Mouse (Mus musculus) CD4-positive helper T cell, adult 2 months (primary cell): ENCODE data around the gene Myg1.

Source experiments
- DNase-seq: peaks from one replicate; pipeline ENCODE4 v3.0.0-alpha.2; 2012; ENCODE audit warnings: low read depth, missing footprints, low spot score

Myg1 gene

DNA sequence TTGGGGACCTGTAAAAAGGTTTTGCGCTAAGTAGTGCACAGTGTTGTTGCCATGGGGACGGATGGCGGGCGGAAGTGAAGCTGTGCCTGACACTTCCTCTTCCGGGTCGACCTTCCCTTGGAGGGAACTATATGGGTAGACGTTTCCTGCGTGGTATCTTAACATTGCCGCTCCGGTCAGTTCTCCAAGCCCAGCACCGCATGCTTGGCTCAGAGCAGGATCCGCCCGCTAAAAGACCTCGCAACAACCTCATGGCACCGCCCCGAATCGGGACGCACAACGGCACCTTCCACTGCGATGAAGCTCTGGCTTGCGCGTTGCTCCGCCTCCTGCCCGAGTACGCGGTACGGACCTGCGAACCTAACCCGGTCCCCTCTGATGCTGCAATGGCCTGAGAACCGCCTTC lies at the start of gene Myg1:
TSS of gene Myg1 (plus strand) at position 100 of the 406 bp plus-strand sequence.
- DNase-seq = peak; percentile 90

GRCm38 (mm10) chr15:102282463-102283292 lies 48.8 kb upstream of the Myg1 start:
- DNase-seq = no peak

GRCm38 (mm10) chr15:102283648-102284047 lies 47.9 kb upstream of the Myg1 start:
- no peak for DNase-seq

GRCm38 (mm10) chr15:102287395-102287794 lies 44.1 kb upstream of the Myg1 start:
- DNase-seq = peak; percentile 67

DNA sequence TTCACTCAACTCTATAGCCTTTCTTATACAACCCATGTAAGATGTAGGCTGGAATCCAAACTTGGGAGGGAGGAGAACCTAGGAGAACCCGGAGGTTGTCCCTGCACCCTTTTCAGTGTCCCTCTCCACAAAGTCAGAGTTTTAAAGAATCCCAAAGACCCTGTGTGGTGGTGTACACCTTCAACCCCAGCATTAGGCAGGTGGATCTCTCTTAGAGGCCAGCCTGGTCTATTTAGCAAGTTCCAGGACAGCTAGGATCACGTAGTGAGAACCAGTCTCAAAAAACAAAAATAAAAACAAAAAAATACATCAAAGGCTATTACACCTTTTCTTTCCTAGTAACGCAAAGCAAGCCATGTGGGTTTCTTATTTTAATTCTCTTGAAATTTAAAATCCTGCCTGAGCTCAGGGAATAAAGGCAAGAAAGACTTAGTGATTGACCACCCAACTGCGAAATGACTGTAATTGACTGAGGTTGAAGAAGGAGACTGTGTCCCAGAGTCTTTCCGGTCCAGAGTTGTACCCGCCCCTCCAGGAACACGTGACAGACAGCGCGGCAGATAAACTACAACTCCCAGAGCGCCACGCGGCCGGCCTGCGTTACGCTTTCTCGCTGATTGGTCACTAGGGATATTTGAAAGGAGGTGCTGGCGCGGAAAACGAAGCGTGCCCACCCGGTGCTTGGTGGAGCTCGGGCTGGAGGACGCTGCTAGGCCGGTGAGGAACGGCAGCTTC lies 35.7 kb upstream of the Myg1 start, which contains the start of gene Espl1:
TSS of gene Espl1 (plus strand) at position 634 of the 735 bp plus-strand sequence.
- peak; percentile 91 for DNase-seq

GRCm38 (mm10) chr15:102296368-102297006 lies 35.0 kb upstream of the Myg1 start:
- DNase-seq = no peak

- no peak for DNase-seq
Measured at GRCm38 (mm10) chr15:102302542-102302941, 29.0 kb upstream of the Myg1 start.

GRCm38 (mm10) chr15:102308717-102309116 lies 22.8 kb upstream of the Myg1 start:
- DNase-seq = no peak

DNA sequence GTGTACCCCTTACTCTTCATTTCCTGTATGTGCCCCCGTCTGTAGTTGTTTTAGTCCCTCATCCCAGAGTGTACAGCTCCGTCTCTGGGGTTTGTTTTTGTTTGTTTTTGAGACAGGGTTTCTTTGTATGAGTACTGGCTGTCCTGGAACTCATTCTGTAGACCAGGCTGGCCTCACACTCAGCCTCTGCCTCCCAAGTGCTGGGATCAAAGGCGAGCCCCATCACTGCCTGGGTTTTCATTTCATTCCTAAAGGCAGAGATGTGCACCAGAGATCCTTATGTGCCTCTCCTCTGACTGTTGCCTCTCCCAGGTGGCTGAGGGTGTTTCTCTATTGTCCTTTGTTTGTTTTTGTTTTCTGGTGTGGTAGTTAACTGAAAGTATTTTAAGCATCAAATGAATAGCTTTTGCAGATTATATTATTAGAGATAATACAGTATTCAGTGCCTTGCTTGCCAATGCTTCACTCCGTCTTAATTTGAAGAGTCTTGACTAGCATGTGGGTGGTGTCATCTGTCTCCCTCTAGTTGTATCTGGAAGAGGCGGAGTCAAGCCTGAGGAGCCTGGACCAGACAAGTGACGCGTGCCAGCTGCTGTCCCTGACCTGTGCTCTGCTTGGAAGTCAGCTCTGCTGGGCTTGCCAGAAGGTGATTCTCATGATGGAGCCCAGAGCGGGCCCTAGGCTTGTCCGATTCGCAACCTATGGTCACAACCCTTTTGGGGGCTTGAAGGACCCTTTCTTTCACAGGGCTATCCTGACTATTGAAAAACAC lies 21.2 kb upstream of the Myg1 start:
- no peak for DNase-seq

DNA sequence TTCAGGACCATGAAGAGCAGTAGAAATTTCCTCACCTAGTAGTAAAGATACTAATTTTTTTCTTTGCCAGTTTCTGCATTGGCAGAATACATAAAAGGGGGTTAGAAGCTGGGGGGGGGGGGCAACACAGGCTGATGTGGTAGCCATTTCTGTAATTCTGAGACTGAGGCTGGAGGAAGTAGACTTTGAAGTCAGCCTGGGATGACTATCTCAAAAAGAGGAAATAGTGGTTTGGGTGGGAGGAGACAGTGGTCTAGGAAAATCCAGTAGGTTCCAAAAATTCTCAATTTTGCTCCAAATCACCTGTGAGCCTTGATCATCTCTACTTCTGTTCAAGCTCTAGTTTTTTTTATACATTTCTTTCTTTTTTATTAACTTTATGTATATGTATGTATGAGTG lies 20.0 kb upstream of the Myg1 start:
- DNase-seq = no peak

GRCm38 (mm10) chr15:102315292-102315691 lies 16.2 kb upstream of the Myg1 start:
- no peak for DNase-seq

- DNase-seq = peak; percentile 68
Measured at GRCm38 (mm10) chr15:102316263-102316662, 15.2 kb upstream of the Myg1 start.

GRCm38 (mm10) chr15:102324654-102325473 lies 6.6 kb upstream of the Myg1 start:
- no peak for DNase-seq

DNA sequence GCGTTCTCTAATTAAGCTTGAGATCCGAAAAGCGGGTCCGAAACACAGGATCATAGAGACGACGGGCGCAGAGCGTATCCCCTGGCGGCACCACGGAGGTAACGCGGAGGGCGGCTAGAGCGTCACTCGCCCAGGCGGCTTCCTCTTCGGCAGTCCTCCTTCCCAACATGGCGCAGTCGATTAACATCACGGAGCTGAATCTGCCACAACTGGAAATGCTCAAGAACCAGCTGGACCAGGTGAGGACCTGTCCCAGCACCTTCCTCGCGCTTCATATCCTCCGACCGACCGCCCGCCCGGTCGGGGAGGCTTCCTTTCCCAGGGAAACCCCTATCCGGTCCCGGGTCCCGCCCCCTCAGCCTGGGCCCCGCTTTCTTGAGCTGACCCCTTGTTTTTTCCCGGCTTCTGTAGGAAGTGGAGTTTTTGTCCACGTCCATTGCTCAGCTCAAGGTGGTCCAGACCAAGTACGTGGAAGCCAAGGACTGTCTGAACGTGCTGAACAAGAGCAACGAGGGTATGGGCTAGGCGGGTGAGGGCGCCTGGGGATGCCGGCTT lies 5.4 kb upstream of the Myg1 start, which contains the start of gene Pfdn5:
TSS of gene Pfdn5 (plus strand) at position 95 of the 555 bp plus-strand sequence.
- DNase-seq = peak; percentile 88

DNA sequence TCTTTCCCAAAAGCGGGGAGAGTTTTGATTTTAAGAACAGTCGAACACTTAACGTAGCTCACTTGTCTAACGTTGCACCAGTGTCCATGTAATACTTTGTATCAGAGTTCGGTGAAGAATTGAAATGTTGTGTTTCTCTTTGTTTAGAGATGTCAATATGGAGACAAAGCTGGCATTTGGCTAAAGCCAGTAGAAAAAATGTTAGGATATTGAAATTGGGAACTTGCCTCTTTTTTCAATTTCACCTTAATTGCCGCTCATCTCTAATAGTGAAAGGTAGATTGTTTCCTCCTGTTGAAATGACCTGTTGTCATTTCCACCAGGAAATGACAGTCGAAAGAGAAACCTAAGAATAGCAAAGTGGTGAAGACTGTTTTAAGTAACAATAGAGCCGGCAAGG lies 4.6 kb upstream of the Myg1 start:
- no peak for DNase-seq

- DNase-seq = no peak
Measured at GRCm38 (mm10) chr15:102335254-102335653, 3.7 kb downstream of the Myg1 start.

GRCm38 (mm10) chr15:102335925-102336324 lies 4.4 kb downstream of the Myg1 start:
- peak; percentile 40 for DNase-seq

- no peak for DNase-seq
Measured at GRCm38 (mm10) chr15:102336946-102337345, 5.4 kb downstream of the Myg1 start.

DNA sequence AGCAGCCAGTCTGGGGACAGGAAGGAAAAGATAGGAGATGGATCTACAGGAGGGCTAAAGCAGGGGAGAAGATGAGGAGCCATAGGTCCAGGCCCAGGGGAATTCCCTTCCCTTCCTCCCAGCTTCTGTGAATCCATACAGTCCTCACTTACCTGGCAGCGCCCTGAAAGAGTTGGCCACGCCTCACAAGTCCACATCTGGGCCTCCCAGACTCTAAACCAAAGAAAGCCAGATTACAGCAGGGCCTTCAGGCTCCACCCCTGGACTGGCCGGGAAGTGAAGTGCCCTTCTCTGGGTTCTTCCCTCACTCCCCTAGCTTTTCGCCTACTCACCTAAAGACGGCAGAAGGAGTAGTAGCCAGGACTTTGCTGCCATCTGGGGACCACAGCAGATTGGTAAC lies 8.1 kb downstream of the Myg1 start:
- no peak for DNase-seq

DNA sequence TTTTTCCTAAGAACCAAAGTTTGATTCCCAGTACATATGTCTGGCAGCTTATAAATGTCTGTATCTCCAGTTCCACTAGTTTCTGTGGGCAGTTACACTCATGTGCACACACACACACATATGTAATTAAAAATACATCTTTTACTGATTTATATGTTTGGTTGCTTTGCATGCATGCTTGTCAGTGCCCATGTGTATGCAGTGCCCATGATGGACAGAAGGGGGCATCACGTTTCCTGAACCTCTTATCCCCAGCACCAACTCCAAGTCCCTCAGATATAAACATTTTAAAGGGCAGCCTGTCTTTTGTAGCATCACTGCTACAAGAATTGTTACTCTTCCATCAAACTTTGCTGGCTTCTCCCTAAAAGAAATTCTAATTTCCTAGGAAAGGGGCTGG lies 10.1 kb downstream of the Myg1 start:
- peak; percentile 67 for DNase-seq
